Mouse (Mus musculus): ENCODE data around the gene Senp1.
A peak's percentile ranks its signal among the peaks of the same experiment; 100 is the strongest.

Gene Senp1

DNA sequence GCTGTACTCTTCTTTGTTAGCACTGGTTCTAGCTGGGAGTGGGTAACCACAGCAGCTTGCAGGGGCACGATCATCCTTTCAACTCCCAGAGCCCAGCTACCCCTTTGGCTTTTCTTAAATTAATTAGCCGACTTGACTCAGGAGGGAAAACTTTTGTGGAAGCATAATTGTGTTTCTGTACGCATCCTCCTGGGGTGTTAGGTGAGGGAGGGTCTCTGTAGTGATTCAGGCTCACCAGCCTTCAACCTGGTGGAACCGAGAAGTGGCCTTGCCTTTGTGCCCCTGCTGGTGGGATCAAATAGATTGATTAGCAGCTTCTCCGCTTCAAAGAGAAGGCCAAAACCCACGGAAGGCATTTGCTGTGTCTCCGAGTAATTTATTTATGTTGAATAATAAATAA, 93.6 kb downstream of the Senp1 start:
- DNase-seq = peak; percentile 39

DNA sequence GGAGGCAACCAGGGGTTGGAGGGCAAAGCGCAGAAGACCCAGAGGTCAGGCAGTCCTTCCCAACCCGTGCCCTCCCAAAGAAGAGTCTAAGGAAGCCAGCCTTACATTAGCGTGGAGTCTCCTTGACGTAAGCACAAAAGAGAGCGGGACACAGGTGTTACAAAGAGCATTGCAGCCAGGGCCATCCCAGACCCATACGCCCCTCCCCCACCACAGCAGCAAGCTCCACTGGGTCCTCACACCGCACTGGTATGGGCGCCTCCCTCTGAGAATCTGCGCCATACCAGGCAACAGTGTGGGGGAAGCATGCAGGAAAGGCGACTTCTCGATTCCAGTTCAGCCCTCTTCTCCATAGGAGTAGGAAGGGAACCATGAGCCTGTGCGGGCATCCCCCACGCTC, 94.0 kb downstream of the Senp1 start:
- DNase-seq = peak; percentile 39

GRCm38 (mm10) chr15:97996716-97997256, 96.8 kb downstream of the Senp1 start:
- no peak for DNase-seq

DNA sequence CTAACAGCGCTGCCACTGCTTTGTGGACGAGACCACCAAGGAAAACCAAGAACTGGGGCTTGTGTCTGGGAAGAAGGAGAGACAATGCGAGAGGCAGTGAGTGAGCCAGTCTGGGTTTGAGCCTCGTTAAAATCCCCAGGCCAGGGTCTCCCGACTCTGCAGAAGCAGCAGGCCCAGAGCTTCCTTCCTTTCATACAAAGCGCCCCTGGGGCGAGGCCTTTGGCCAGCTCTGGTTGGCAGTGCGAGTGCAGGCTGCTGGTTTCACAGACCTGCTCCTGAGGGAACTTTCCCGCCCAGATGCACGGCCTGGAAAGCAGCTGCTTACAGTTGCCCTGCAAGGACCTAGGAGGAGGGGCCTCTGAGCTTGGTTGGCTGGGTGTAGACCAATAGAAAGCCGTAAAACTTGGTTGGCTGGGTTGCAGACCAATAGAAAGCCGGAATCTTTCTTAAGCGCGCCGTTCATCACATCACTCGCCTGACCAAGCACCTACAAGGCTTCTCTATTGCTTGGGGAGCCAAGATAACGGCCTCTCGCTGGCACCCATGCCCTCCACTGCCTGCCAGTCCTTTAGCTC, 100.7 kb downstream of the Senp1 start:
- DNase-seq = peak; percentile 95

- peak; percentile 59 for DNase-seq
Observed at GRCm38 (mm10) chr15:97992027-97992711, 101.4 kb downstream of the Senp1 start.

- peak; percentile 57 for DNase-seq
Observed at GRCm38 (mm10) chr15:97991285-97991895, 102.2 kb downstream of the Senp1 start.

DNA sequence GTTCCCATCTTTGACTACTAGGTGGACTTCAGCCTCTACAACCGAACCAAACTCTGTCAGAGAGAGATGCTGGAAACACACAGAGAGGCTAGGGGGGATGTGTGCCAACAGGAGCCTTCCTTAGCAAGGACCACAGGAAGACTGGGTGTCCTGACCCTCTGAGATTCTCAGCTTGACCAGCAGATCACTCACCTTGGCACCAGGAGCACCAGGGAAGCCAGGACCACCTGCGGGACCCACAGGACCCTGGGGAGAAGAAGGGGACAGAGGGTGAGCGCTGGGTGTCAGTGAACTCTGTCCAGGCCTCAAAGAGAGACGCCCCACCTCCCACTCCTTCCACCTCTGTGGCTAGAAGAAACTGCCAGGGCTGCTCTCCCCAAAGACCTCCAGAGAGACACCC, 102.8 kb downstream of the Senp1 start:
- no peak for DNase-seq

- peak; percentile 95 for DNase-seq
Observed at GRCm38 (mm10) chr15:97990124-97990523, 103.4 kb downstream of the Senp1 start.

DNA sequence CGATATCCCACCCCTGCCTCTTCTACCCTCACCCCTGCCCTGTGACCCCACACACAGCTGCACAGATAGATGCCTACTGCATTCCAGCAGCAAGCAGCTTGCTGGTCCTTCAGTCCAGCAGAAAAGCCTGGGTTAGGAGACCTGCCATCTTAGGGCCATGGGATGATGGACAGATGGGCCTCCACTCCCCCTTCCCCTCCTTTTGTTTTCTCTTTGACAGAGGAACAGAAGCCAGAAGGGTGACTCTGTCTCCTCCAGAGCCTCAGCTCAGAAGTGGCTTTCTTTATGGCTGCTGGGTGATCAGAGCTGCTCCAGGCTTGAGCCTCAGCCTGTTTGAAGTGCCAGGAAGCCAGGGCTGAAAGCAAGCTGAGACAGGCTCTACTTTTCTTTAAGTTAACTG, 104.0 kb downstream of the Senp1 start:
- DNase-seq = peak; percentile 68

Measured in embryo, embryonic 11 days (tissue).